Mouse (Mus musculus) midbrain, embryonic 16.5 days (tissue): Measurements from ENCODE around the gene Zmat5. TPM values are rescaled to one million over a fixed set of nuclear protein-coding genes. Genes with fewer than 3 reads are reported as not detected.

Experiments
- ATAC-seq: fragments of 200-750 bp; cut with Nextera tagmentation; 2 replicates; pipeline ENCODE4 v1.8.0; 2017; ENCODE audit warnings: moderate TSS enrichment
- H3K27ac ChIP-seq: fragments of 300-500 bp; sonication (generic); 2 replicates; pipeline ENCODE4 v1.5.1; 2014; ENCODE audit warnings: mild to moderate bottlenecking, low read length, mixed read lengths
- H3K27me3 ChIP-seq: fragments of 300-500 bp; sonication (generic); 2 replicates; pipeline ENCODE4 v1.6.1; 2014; ENCODE audit warnings: low read depth, low read length, mixed read lengths; ENCODE audit not compliant: control insufficient read depth, insufficient read depth
- H3K36me3 ChIP-seq: fragments of 300-500 bp; sonication (generic); 2 replicates; pipeline ENCODE4 v1.6.1; 2014; ENCODE audit warnings: mild to moderate bottlenecking, low read length, moderate library complexity, mixed read lengths; ENCODE audit not compliant: control insufficient read depth, insufficient read depth
- H3K4me1 ChIP-seq: fragments of 300-500 bp; sonication (generic); 2 replicates; pipeline ENCODE4 v1.6.1; 2014; ENCODE audit warnings: mild to moderate bottlenecking, low read length, mixed read lengths; ENCODE audit not compliant: control insufficient read depth, insufficient read depth
- H3K4me2 ChIP-seq: fragments of 300-500 bp; sonication (generic); 2 replicates; pipeline ENCODE4 v1.6.1; 2014; ENCODE audit warnings: mild to moderate bottlenecking, low read length, mixed read lengths
- H3K4me3 ChIP-seq: fragments of 300-500 bp; sonication (generic); 2 replicates; pipeline ENCODE4 v1.5.1; 2014; ENCODE audit warnings: low read depth, mild to moderate bottlenecking, low read length, moderate library complexity, mixed read lengths
- H3K9ac ChIP-seq: fragments of 300-500 bp; sonication (generic); 2 replicates; pipeline ENCODE4 v1.6.1; 2014; ENCODE audit warnings: low read depth, low read length, mixed read lengths
- H3K9me3 ChIP-seq: fragments of 300-500 bp; sonication (generic); replicated peaks from 2 replicates; pipeline ENCODE4 v1.6.1; 2014; ENCODE audit warnings: mild to moderate bottlenecking, low read length, mixed read lengths; ENCODE audit not compliant: control insufficient read depth, poor library complexity, severe bottlenecking
- WGBS: fragments of 180-500 bp; shearing (Covaris S2); extraction: QIAGEN DNeasy Blood & Tissue Kit; methylation state at CpG from one replicate; pipeline ENCODE4 v1.1.7; 2014; 5-methylcytosine and 5-hydroxymethylcytosine counted together
- polyA plus RNA-seq: library from polyadenylated mRNA; unstranded; fragments of >200 nt; fragmentation: Nextera tagmentation; extraction: Ambion mirVana; gene quantifications from 2 replicates; pipeline ENCODE4 v1.2.1, GENCODE M21; 2015

Gene Zmat5
- polyA plus RNA-seq = 49.4 and 51.3 TPM in 2 replicates

DNA sequence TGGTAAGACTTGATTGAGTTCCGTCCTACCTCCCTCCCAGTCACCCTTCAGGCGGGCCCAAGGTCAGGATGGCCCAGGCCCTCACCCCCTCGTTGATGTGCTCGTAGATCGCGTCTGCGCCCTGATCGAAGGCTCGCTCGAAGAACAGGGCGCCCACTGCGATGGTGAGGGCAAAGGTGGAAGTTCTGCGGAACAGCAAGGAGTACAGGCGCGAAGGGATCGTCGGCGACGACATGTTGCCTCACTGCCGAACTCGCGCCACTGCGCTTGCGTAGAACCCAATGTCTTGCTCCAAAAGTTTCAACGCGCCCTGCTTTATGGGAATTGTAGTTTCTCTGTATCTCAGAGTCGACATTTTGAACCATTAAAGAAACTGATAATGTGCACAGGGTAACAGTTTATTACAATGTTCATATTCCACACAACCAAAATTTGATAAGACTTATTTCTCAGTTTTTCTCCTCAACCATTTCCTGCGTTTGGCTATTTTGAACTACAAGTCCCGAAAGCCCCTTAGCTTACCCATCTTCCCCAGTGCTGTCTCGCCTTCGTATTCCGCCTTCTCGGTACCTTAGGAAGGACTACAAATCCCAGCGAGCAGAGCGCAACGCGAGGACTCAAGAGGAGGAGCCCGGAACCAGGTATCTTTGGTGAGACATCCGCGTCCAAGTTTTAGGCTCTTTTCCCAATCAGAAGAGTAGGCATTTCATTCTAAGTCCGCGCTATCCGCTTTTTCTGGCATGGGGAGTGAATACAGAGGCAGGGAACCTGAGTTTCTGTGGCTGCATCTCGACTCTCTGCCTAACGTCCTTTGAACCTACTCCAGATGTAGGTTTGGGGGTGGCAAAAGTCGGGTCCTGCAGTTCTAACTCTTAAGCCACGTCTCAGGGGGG is at the start of gene Zmat5, which contains the start of gene Uqcr10:
TSS of gene Zmat5 (plus strand) at position 607 of the 893 bp plus-strand sequence.
TSS of gene Uqcr10 (minus strand) at position 271 of the 893 bp plus-strand sequence.
- Histone ChIP-seq H3K4me3 (peak within 1 kb of the TSS; percentile 91), H3K9me3 (no peaks in the 10 kb centered on the region), H3K4me2 (peak within 1 kb of the TSS; percentile 90), H3K36me3 (peaks cover 4% of the 10 kb centered on the region), H3K9ac (peak within 1 kb of the TSS; percentile 70), H3K4me1 (peaks cover 15% of the 10 kb centered on the region), H3K27ac (peak within 1 kb of the TSS; percentile 83), H3K27me3 (no peaks in the 10 kb centered on the region)
- under 1% methylated on average over 47 of the region's 47 CpGs for WGBS
- peak; percentile 99 for ATAC-seq

DNA sequence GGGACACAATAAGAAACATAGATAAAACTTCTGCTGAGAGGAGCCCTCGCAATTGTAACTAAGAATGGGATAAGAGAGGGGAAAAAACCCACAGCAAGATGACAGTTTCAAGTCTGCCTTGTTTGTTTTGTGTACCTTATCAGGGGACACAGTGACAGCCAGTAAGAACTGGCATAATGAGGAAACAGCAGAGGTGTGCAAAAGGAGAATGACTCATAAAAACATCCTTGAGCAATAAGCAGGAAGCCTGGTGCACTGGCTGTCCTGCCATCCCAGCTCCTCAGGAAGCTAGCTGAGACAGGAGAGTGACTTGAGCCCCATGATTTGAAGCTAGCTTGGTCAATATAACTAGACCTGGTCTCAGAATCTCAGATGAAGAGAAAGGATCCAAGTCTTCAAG is 44.7 kb upstream of the Zmat5 start:
- H3K4me2 ChIP-seq = no peak overlapping the region
- ATAC-seq = no peak
- no peaks in the 10 kb centered on the region for H3K4me1 ChIP-seq
- no peak overlapping the region for H3K4me3 ChIP-seq
- no peaks in the 10 kb centered on the region for H3K27me3 ChIP-seq
- no peak overlapping the region for H3K27ac ChIP-seq
- no peaks in the 10 kb centered on the region for H3K9me3 ChIP-seq
- H3K36me3 ChIP-seq = peaks cover 24% of the 10 kb centered on the region
- WGBS = 95% methylated on average over 1 of the region's 1 CpGs
- H3K9ac ChIP-seq = no peak overlapping the region

DNA sequence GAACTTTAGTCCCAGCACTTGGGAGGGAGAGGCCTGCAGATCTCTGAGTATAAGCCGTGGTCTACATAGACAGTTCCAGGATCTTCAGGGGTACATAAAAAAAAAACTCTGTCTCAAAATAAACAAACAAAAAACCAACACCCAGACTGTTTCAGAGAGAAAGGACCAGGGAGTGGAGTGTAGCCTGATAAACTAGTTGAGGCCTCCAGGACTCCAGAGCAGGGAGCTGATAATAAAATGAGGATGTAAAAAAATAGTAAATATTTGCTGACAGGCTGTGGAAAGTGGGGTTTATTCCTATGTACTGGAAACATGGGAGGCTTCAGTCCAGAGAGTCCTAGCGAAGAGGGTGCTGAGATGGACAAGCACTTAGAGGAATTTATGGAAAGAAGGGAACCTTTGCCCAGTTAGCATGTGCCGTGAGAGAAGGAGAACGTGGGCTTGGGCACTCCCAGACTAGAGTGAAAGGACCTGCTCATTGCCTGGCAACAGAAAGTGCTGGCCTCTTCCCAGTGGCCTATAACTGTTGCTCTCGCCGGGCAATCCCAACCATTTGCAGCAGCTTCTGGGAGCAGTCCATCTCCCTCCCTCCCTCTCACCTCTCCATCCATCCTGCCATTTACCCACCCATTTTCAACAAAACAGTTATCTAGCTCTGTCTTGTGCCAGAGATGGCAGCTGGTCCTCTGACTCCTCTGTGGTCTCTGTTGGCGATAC is 44.0 kb upstream of the Zmat5 start:
- peaks cover 24% of the 10 kb centered on the region for H3K36me3 ChIP-seq
- H3K27ac ChIP-seq = no peak overlapping the region
- WGBS = 80% methylated on average over 7 of the region's 7 CpGs

DNA sequence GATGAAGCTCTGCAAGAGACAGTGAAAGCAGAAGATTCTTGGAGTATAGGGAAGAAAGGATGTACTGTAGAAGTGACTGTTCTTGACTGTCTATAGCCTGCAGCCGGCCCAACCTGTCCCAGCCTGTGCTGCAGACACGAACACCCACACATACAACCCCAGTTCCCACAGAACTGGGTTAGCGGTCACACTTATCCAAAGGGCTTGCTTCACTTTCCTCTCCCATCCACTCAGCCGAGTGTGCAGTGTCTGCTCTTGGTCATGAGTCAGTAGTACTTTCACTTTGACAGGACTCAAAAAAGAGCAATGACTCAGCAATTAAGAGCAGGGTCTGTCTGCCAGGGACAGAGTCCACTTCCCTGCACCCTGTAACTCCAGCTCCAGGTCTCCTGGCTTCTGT is 43.2 kb upstream of the Zmat5 start:
- no peaks in the 10 kb centered on the region for H3K9me3 ChIP-seq
- no peak overlapping the region for H3K4me2 ChIP-seq
- H3K27me3 ChIP-seq = no peaks in the 10 kb centered on the region
- H3K4me3 ChIP-seq = no peak overlapping the region
- peaks cover 24% of the 10 kb centered on the region for H3K36me3 ChIP-seq
- no peak for ATAC-seq
- no peaks in the 10 kb centered on the region for H3K4me1 ChIP-seq
- no peak overlapping the region for H3K9ac ChIP-seq
- 85% methylated on average over 4 of the region's 4 CpGs for WGBS
- H3K27ac ChIP-seq = no peak overlapping the region

More for the DNA sequence above, 44.0 kb upstream of the Zmat5 start:
- ATAC-seq = no peak
- Histone ChIP-seq H3K4me2 (no peak overlapping the region), H3K9ac (no peak overlapping the region), H3K27me3 (no peaks in the 10 kb centered on the region), H3K9me3 (no peaks in the 10 kb centered on the region), H3K4me3 (no peak overlapping the region), H3K4me1 (no peaks in the 10 kb centered on the region)

DNA sequence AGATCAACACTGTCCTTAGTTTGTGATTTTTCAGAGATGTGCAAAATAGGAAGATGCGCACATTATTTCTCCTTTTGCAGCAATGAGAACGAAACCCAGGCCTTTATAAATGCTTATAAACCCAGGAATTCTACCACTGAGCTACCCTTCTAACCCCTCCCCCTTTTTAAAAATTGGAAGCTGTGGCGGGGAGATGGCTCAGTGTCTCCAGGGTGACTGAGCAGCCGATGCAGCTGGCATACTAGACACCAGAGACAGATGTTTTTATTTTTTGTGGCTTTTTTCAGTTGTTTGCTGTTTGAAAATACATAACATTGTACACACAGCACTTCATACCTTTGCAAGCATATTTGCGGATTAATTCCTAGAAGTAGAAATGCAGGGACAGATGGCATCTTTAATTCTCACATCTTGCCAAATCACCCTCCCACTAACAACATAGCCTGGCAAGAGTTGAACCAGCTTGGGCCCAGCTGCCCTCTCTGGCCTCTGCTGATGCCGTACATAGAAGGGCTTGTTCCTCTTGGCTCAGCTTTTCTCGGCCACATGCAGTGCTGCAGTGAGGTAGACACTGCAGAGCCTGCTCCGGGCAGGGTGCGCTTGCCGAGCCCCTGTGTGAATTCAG is 42.5 kb upstream of the Zmat5 start:
- ATAC-seq = no peak
- no peak overlapping the region for H3K9ac ChIP-seq
- no peak overlapping the region for H3K4me3 ChIP-seq
- no peak overlapping the region for H3K4me2 ChIP-seq
- H3K27me3 ChIP-seq = no peaks in the 10 kb centered on the region
- no peak overlapping the region for H3K27ac ChIP-seq
- H3K36me3 ChIP-seq = peaks cover 24% of the 10 kb centered on the region
- no peaks in the 10 kb centered on the region for H3K4me1 ChIP-seq
- WGBS = 78% methylated on average over 10 of the region's 10 CpGs
- H3K9me3 ChIP-seq = no peaks in the 10 kb centered on the region

DNA sequence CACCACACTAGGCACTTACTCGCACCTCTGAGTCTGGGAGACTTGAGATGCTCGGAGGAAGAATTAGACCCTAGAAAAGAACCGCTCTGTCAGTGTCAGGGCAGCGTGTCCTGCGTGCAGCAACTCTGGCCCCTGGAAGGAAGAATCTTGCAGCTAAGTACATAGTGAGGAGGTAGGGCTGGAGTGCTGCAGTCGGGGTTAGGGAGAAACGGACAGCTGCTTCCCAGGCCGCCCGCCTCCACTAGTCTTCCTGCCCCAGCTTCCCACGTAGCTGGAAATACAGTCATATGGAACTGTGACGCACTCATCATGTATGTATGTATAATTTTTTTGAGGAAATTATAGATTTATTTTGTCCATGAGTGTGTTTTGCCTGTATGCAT is 42.0 kb upstream of the Zmat5 start:
- Histone ChIP-seq H3K9me3 (no peaks in the 10 kb centered on the region), H3K27me3 (no peaks in the 10 kb centered on the region), H3K4me3 (no peak overlapping the region), H3K9ac (no peak overlapping the region), H3K4me2 (no peak overlapping the region), H3K4me1 (no peaks in the 10 kb centered on the region), H3K27ac (no peak overlapping the region), H3K36me3 (peaks cover 24% of the 10 kb centered on the region)
- 87% methylated on average over 11 of the region's 11 CpGs for WGBS
- no peak for ATAC-seq

DNA sequence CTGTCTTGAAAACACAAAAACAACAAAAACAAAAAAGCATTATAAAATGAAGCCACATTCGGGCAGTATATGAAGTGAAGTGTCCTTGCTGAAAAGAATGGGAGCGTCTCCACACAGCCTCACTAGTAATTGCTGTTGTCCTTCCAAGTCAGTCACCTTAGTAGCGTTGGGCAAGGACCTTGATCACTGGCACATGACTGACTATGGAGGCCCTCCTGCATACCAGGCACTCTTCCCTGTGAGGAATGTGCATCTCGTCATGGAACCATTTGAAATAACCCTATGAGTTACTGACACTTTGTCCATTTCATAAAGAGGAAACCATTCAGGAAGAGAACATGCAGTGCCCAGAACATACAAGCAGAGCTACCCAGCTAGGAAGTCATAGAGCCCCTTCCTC is 32.7 kb upstream of the Zmat5 start:
- Histone ChIP-seq H3K9me3 (no peaks in the 10 kb centered on the region), H3K27me3 (no peaks in the 10 kb centered on the region), H3K9ac (no peak overlapping the region), H3K4me2 (no peak overlapping the region), H3K4me3 (no peak overlapping the region), H3K27ac (no peak overlapping the region), H3K36me3 (peaks cover 26% of the 10 kb centered on the region), H3K4me1 (no peaks in the 10 kb centered on the region)
- no peak for ATAC-seq
- WGBS = 90% methylated on average over 4 of the region's 4 CpGs

DNA sequence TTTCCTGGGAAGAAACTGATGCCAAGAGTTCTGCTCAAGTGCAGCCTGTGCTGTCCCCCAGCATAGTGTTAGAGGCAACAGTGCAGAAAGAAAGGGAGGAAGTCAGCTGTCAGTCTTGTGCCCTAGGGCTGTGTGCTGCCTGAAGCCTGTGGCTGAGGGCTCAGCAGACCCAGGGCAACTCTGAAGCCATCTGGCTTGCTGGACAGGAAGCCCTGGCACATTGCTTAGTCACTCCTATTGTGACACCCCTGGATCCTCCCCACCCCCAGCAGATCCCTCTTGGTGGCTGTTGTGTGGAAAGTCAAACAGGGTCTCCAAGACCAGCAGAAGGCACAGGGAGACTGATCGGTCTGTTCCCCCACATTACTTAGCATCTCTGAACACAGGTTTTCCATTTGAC is 29.9 kb upstream of the Zmat5 start:
- no peak for ATAC-seq
- WGBS = 89% methylated on average over 1 of the region's 1 CpGs
- H3K27me3 ChIP-seq = no peaks in the 10 kb centered on the region

More for the DNA sequence above, 29.9 kb upstream of the Zmat5 start:
- H3K9ac ChIP-seq = no peak overlapping the region
- no peaks in the 10 kb centered on the region for H3K4me1 ChIP-seq
- no peak overlapping the region for H3K4me2 ChIP-seq
- H3K9me3 ChIP-seq = no peaks in the 10 kb centered on the region
- no peak overlapping the region for H3K27ac ChIP-seq
- H3K4me3 ChIP-seq = no peak overlapping the region
- H3K36me3 ChIP-seq = peaks cover 26% of the 10 kb centered on the region
